Mouse (Mus musculus) C2C12 (cell line): ENCODE data around the gene Stk10.

Experiments
- CTCF ChIP-seq: IDR thresholded peaks from one replicate; pipeline ENCODE4 v1.5.1; 2011; ENCODE audit not compliant: control insufficient read depth, insufficient read depth, insufficient read length
- MAX ChIP-seq: IDR thresholded peaks from one replicate; pipeline ENCODE4 v1.6.1; 2011; ENCODE audit warnings: mild to moderate bottlenecking, control low read depth

DNA sequence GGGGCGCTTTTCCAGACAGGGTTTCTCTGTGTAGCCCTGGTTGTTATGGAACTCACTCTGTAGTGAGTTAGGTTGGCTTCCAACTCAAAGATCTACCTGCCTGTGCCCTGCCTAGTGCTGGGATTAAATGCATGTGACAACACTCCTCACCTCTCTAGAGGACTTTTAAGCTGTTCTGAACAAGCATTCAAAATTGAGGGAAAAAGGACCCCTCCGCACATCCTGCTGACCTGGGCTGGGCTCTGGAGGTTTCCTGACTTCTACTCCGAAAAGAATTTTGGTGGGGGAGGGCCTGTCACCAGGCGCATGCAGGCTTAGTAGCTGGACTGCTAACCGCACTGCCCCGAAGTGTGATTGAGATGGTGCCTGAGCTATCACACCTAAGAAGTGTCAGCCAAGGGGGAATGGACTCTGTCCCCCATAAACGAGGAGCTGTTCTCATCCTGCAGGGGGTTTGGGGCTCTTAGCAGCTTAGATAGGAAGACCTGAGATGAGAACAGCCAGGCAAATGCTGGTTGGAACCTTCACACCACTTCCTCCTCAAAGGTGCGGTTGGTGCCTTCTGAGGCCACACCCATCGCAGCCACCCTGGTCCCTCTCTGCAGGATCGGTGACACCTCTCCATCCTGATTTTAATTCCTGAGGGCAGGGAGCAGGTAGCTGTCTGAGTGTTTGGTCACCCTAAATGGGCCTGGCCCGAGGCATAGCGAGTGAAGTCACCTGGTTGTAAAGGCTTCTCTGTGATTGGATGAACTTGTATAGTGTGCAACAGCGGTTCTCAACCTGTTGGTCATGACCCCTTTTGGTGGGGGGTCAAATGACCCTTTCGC is 20.4 kb downstream of the Stk10 start:
- TF ChIP-seq MAX (no peak), CTCF (no peak)
